Mouse (Mus musculus) ovary, postnatal 36 days (tissue): ENCODE results near the gene Samt4.
"Not testable (repeated sequence)": the region's sequence is repeated elsewhere in the genome, so short reads cannot be mapped to it uniquely, and the experiment has no call there.

Experiments
- DNase-seq: peaks from one replicate; pipeline ENCODE4 v3.0.0; 2022; ENCODE audit warnings: low spot score, mixed read lengths

Gene Samt4

DNA sequence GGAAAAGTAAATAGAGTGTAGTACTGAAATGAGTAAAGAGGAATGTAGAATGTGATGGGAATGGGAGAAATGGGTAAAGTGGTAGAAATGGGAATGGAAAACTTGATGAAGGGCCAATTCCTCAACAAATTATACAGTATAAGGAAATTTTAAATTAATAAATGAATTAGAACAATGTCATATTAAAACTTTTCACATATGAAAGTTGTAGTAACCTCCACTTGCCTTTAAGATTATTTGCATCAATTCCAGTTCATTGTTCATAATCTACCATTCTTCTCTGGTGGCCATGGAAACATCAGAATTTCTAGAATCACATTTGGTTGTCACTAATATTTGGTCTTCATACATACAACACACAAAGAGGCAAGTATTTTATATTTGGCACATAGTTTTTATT lies at the start of gene Samt4:
TSS of gene Samt4 (plus strand) at position 301 of the 400 bp plus-strand sequence.
- DNase-seq = no peak

DNA sequence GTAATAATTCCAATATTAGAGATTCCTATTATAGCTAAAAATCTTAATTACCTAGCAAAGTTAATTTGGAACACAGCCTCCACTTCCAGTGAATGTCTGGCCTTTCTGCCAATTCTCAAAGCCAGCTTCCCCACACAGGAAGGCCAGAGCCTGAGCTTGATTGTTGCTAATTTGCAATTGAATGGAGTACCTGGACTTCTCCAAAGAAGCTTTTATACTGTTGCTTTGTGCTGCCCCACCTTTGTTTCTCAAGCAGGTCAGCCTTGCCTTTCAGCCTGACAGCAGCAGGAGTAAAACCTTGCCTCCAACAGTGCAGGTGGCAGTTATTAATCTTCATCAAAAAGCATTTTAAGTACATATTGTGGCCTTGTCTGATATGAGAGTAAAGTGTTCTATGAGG lies 38.1 kb upstream of the Samt4 start:
- DNase-seq = not testable (repeated sequence)

GRCm38 (mm10) chrX:154468386-154468785 lies 13.4 kb upstream of the Samt4 start:
- not testable (repeated sequence) for DNase-seq
